Mouse (Mus musculus) adrenal gland, adult 2 months (tissue): Measurements from ENCODE around the gene Lsm5. TPM values are rescaled to one million over a fixed set of nuclear protein-coding genes. Genes with fewer than 3 reads are reported as not detected.

Source experiments
- DNase-seq: peaks from one replicate; pipeline ENCODE4 v3.0.0; 2021
- long read RNA-seq: library from polyadenylated mRNA; stranded (forward); transcript quantifications from one replicate; pipeline ENCODE4 v2.0.0, GENCODE M21; 2021
- polyA plus RNA-seq: library from polyadenylated mRNA; depleted of rRNA; stranded (reverse); fragments of >200 nt; gene quantifications from 2 replicates; pipeline ENCODE4 v1.2.3, GENCODE M21; 2012; rRNA removed
- total RNA-seq, 2 experiments: library from RNA; stranded (reverse); gene quantifications; 2 replicates each; pipeline ENCODE4 v1.2.3; 2021

The Lsm5 gene
- total RNA-seq (10 to 100 TPM; 18.9 to 28.1 TPM), polyA plus RNA-seq (0.31 TPM in 1 of 2 replicates, not detected in the other)
- long read RNA-seq, transcript Lsm5-201 (5 exons, 494 nt) = major isoform, 14 of 15 reads
- long read RNA-seq, partial matches to known transcripts = 0 of 15 reads
- long read RNA-seq, other reads (novel, unspliced or antisense) = 0 of 15 reads

- peak; percentile 87 for DNase-seq
These were observed at the start of gene Lsm5 for GRCm38 (mm10) chr6:56703931-56704900. Gene Lsm5, minus strand, starts transcription at chr6:56704710.

- no peak for DNase-seq
These were observed 49.2 kb upstream of the Lsm5 start for GRCm38 (mm10) chr6:56753719-56754118.

DNA sequence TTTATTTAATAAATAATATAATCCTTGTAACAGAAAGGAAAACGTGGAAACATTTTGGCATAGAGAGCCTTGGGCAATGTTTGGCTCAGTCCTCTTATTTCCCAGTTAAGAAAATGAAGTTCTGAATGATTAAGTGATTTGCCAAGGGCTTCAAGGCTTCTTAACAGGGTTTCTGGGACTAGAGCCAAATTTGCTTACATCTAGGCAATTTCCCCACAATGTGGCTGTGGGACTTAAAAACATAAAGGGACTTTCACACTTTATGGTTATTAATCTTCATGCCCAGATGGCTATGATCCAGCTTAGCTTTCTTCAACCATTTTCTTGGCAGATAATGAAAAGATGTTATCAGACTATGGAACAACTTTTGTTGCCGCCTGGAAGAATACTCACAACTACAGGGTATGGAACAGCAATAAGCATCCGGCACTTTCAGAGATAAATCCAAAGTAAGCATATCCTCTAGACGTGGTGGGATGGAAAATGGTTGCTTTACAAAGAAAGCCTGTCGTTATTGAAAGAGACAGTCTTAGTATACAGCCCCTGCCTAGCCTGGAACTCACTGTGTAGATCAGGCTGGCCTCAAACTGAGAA, 41.5 kb upstream of the Lsm5 start:
- DNase-seq = peak; percentile 13

- no peak for DNase-seq
These were observed 28.0 kb upstream of the Lsm5 start for GRCm38 (mm10) chr6:56732545-56732944.

DNA sequence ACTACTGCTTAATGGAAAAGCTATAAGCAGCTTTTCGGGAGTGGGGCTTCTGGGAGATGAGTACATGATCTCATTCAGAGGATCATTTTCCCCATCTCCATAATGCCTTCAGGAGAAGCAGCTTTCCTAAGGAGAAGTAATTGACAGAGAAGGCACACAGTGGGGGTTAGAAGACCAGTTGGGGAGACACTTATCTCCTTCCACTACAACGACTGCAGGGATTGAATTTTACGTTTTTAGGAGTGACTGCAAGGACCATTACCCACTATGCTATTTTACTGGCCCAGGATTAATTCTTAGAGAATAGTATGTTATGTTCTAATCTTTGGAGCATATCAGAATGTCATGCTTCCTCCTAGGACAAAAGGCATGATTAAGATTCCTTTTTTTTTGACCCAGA, 16.4 kb upstream of the Lsm5 start:
- no peak for DNase-seq

DNA sequence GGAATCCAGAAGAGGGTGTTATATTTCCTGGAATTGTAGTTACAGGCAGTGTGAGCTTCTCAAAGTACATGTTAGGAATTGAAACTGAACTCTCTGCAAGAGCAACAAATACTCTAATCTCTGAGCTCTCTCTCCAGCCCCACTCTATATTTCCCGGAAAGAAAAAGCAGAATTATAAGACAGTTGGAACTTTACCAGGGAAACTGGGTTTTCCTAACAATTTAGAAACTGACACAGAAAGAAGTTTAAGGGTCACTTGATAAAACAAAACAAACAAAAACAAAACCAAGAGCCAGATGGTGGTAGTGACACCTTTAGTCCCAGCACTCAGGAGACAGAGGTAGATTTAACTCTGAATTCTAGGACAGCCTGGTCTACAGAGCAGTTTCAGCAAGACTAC, 14.6 kb upstream of the Lsm5 start:
- DNase-seq = no peak

- DNase-seq = no peak
These were observed 10.8 kb upstream of the Lsm5 start for GRCm38 (mm10) chr6:56715270-56715666.

- peak; percentile 100 for DNase-seq
These were observed 10.2 kb upstream of the Lsm5 start, which contains the start of gene Avl9 for GRCm38 (mm10) chr6:56714574-56715269. Gene Avl9, plus strand, starts transcription at chr6:56714899.

DNA sequence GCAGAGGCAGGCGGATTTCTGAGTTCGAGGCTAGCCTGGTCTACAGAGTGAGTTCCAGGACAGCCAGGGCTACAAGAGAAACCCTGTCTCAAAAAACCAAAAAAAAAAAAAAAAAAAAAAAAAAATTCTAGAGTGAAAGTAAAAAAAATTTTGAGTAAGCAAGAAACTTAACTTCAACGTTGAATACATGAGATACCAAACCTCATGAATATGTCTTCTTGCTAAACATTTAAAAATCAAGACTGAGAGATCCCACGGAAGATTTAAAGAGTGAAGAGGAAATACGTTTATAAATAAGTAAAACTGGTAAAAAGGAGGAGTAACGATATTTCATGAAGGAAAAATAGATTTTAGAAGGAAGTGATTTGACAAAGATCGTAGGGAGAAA, 9.7 kb upstream of the Lsm5 start:
- DNase-seq = no peak

- no peak for DNase-seq
These were observed 12.1 kb downstream of the Lsm5 start for GRCm38 (mm10) chr6:56692445-56692844.

GRCm38 (mm10) chr6:56691205-56691604, 13.3 kb downstream of the Lsm5 start:
- peak; percentile 45 for DNase-seq

GRCm38 (mm10) chr6:56688238-56688637, 16.3 kb downstream of the Lsm5 start:
- DNase-seq = no peak

DNA sequence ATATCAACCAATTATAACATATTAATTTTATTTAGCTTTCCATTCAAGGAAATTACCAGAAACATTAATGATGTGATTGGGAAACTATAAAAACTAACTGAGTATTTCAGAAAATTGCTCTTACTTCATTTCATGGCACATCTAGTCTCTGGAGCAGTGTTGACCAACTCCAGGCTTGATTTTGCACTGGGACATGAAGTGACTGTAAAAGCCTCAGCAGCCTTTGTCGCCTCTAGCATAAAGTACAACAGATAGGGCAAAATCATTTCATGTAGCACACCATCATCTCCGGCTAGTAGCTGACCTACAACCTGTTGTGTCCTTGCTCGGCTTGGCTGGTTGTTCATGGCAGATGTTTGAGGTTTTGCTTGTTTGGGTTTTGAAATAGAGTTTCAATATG, 40.1 kb downstream of the Lsm5 start:
- no peak for DNase-seq

GRCm38 (mm10) chr6:56655393-56655792, 49.1 kb downstream of the Lsm5 start:
- no peak for DNase-seq

DNA sequence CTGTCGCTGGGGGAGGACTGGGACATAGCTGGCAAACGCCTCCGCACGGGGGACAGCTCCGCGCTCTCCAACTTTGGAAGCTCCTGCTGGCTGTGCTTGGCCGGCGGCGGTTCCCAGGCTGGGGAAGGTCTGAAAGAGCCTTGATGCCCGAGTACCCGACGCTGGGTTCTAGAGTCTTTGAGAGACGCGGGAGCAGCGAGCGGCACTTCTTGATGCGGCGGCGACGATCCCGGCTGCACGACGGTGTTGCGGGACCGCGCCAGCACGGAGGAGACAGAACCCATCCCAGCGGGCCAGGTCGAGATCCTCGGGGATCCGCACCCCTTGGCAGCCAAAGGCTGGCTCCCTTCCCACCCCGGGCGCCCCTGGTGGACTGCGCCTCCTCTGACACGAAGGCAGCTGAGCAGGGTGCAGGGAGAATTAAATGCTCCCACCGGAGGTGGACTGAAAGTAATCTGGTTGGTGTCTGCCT, 52.4 kb downstream of the Lsm5 start:
- DNase-seq = no peak

Other genes with a start within 250 kb of the Lsm5 start
- gene Pde1c, start 135.6 kb downstream of the Lsm5 start, total RNA-seq = under 1 TPM; 0.17 to 0.31 TPM
- gene Pde1c, start 135.6 kb downstream of the Lsm5 start, polyA plus RNA-seq = not detected in 2 replicates
- gene Avl9, start 10.2 kb upstream of the Lsm5 start, total RNA-seq = 10 to 100 TPM; 18.8 to 28.4 TPM
- 6.1 and 6.8 TPM in 2 replicates for gene Avl9, start 10.2 kb upstream of the Lsm5 start, polyA plus RNA-seq
- 10 to 100 TPM; 28.5 to 32.7 TPM for gene Kbtbd2, start 93.1 kb upstream of the Lsm5 start, total RNA-seq
- 3.0 and 4.3 TPM in 2 replicates for gene Kbtbd2, start 93.1 kb upstream of the Lsm5 start, polyA plus RNA-seq
- 10 to 100 TPM; 53.9 to 87.1 TPM for gene Fkbp9, start 127.3 kb upstream of the Lsm5 start, total RNA-seq
- gene Fkbp9, start 127.3 kb upstream of the Lsm5 start, polyA plus RNA-seq = 33.5 and 35.2 TPM in 2 replicates
- 10 to 100 TPM; 17.8 to 25.3 TPM for gene Nt5c3, start 219.2 kb upstream of the Lsm5 start, total RNA-seq
- 5.6 and 15.5 TPM in 2 replicates for gene Nt5c3, start 219.2 kb upstream of the Lsm5 start, polyA plus RNA-seq
- under 1 TPM; 0.31 to 0.40 TPM for gene Vmn1r4, start 219.3 kb upstream of the Lsm5 start, total RNA-seq
- gene Vmn1r4, start 219.3 kb upstream of the Lsm5 start, polyA plus RNA-seq = 0.04 and 0.07 TPM in 2 replicates